Mouse (Mus musculus): ENCODE data around the gene Kpna1.
"Not testable (repeated sequence)": the region's sequence is repeated elsewhere in the genome, so short reads cannot be mapped to it uniquely, and the experiment has no call there.

The Kpna1 gene

DNA sequence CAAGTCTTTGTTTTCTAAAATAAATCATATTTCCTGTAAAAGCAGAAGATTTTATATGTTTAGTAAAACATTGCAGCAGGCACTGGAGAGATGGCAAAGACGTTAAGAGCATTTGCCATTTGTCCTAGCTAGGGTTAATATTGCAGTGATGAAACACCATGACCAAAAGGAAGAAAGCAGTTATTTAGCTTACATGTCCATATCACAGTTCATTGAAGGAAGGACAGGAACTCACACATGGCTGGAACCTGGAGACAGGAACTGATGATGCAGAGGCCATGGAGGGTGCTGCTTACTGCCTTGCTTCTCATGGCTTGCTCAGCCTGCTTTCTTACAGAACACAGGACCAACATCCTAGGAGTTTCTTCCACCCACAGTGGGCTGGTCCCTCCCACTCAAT, 13.8 kb downstream of the Kpna1 start:
- no peak for DNase-seq (ENCODE audit: low spot score)

- DNase-seq (ENCODE audit: low spot score) = no peak
Observed at GRCm38 (mm10) chr16:35993316-35993715, 14.8 kb downstream of the Kpna1 start.

DNA sequence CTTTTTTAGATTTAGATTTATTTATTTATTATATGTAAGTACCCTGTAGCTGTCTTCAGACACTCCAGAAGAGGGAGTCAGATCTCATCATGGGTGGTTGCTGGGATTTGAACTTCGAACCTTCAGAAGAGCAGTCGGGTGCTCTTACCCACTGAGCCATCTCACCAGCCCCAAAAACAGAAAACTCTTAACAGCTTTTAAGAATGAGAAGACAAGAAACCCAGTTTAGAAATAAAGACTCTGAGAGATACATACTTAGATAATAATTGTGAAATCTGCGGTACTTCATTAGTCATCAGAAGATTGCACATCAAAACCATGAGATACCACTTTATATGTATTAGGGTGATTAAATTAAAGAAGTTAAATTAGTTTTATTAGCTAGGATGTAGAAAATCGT, 20.3 kb downstream of the Kpna1 start:
- not testable (repeated sequence) for DNase-seq (ENCODE audit: low spot score)

DNA sequence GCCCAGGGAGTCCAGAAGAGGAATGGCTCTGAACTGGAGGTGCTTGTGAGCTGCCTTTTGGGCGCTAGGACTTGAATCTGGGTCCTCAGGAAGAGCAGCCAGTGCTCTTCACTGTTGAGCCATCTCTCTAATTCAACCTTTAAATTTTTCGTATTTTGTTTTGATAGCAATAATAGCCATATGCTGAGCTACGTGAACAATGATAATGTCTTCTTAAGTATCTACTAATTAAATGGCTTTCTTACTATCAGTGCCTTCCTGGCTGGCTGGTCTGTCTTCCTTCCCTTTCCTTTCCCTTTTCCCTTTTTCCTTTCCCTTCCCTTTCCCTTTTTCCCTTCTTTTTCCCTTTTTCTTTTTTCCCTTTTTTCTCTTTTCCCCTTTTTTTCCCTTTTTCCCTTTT, 29.8 kb downstream of the Kpna1 start:
- no peak for DNase-seq (ENCODE audit: low spot score)

- no peak for DNase-seq (ENCODE audit: low spot score)
Observed at GRCm38 (mm10) chr16:36016335-36016734, 37.8 kb downstream of the Kpna1 start.

GRCm38 (mm10) chr16:36028120-36028519, 49.6 kb downstream of the Kpna1 start:
- DNase-seq (ENCODE audit: low spot score) = not testable (repeated sequence)

- DNase-seq (ENCODE audit: low spot score) = peak; percentile 92
Observed at GRCm38 (mm10) chr16:36040640-36041624, 62.4 kb downstream of the Kpna1 start, which contains the start of gene Wdr5b. Gene Wdr5b (plus strand): TSS chr16:36041190.

GRCm38 (mm10) chr16:36041625-36042020, 63.1 kb downstream of the Kpna1 start:
- DNase-seq (ENCODE audit: low spot score) = no peak

DNA sequence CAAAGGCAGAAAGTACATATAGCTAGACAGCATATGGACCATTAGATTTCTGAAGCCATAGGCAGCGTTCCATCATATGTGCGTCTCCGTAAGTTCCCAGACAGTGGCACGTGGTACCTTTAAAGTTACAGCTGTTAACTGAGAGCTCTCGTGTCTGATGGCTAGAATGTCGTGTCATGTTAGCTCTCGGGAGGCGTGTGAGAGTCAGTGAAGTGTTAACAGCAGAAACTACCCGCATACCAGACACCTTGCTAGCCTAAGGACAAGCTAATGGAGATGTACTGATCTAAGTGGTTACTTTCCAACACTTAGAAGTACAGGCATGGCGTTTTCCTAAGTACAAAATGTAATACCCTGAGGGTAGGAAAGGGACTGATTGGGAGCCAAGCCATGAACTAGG, 64.5 kb downstream of the Kpna1 start:
- no peak for DNase-seq (ENCODE audit: low spot score)

DNA sequence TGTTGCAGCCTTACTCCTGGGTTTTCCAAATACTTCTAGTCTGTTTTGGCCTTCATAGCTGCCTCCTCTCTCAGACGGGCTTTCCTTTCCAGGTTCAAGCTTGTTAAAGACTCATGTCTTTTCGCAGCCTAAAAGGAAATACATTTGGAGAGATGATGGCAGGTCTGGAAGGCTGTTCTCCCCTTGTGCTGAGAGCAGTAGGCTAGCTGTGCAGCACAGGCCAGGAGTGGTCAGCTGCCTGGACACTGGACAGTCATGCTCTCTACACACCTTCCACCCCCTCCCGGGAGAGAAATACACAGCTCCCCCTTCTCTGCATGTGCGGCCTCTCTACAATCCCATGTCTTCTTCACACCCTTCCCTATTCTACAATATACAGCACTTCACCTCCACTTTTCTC, 65.4 kb downstream of the Kpna1 start:
- DNase-seq (ENCODE audit: low spot score) = no peak

- DNase-seq (ENCODE audit: low spot score) = no peak
Observed at GRCm38 (mm10) chr16:36047538-36047937, 69.0 kb downstream of the Kpna1 start.

DNA sequence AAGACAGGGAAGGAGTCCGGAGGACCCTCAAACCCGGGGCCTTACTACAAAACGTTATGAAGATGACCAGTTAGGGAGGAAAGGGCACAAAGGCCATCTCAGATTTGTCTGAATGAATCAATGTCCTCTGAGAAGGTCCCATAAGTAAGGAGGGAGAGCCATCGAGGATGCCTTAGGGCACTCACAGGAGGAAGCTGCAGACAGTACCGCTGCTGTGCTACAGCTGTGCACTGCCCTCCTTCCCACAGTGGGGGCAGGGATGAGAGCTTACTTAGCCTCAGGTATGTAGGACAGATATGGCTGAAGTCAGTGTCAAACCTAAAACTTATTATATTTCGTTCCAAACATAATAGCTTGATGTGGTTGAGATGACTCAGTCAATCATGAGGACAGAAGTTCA, 72.9 kb downstream of the Kpna1 start:
- DNase-seq (ENCODE audit: low spot score) = no peak

GRCm38 (mm10) chr16:36053524-36054275, 75.2 kb downstream of the Kpna1 start:
- DNase-seq (ENCODE audit: low spot score) = no peak

- DNase-seq (ENCODE audit: low spot score) = no peak
Observed at GRCm38 (mm10) chr16:36054920-36055319, 76.4 kb downstream of the Kpna1 start.

GRCm38 (mm10) chr16:36056416-36056815, 77.9 kb downstream of the Kpna1 start:
- DNase-seq (ENCODE audit: low spot score) = no peak

GRCm38 (mm10) chr16:36057933-36058475, 79.5 kb downstream of the Kpna1 start:
- no peak for DNase-seq (ENCODE audit: low spot score)

GRCm38 (mm10) chr16:36062534-36062933, 84.0 kb downstream of the Kpna1 start:
- DNase-seq (ENCODE audit: low spot score) = not testable (repeated sequence)

- DNase-seq (ENCODE audit: low spot score) = no peak
Observed at GRCm38 (mm10) chr16:36063315-36063714, 84.8 kb downstream of the Kpna1 start.

DNA sequence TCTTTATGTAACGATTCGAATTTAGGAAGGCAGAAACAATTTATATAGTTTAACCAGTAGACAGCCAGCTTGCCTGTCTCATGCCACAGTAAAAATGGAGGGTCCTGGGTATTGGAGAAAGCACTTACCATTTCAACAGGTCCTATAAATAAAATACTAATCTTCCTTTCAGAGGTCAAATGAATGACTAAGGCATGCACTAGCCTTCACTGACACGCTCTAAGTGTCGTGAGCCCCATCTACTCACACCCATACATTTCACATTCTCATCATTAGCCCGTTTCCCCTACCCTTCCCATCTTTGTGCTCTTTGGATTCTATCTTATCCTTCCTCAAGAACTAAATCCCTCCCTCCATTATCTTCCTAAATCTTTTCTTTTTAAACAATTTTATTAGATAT, 86.4 kb downstream of the Kpna1 start:
- no peak for DNase-seq (ENCODE audit: low spot score)

GRCm38 (mm10) chr16:36067694-36068093, 89.1 kb downstream of the Kpna1 start:
- no peak for DNase-seq (ENCODE audit: low spot score)

GRCm38 (mm10) chr16:36068356-36068755, 89.8 kb downstream of the Kpna1 start:
- DNase-seq (ENCODE audit: low spot score) = no peak

DNA sequence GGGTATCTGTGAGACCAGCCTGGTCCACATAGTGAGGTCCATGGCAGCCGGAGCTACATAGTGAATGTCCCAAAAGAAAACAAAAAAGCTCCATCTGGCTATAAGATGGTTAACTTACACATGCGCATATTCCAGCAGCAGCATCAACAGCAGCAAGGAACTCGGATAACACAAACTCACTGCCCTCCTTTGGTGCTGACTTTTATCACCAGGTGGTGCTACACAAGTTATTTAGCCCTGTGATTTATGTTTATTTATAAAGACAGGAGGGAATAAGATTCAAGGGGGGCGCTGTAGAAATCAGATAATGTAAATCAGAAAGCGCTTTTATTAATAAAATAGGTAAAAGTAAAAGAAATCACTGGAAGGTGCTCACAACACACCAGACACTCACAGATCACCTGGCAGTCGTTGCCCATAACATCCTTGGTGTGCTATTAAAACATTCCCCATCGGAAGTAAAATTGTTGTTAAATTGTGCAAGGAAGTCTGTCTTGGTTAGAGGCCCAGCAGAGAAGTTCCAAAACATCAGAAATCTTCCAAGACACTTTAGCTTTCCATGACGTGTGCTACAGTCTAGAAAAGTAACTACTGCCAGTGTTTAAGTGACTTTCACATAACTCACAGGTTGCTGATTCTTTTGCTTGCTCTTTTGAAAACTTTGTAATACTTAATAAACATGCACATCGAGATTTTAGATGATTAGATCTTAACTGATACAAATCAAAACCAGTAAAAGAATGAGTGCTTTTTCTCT, 91.4 kb downstream of the Kpna1 start:
- no peak for DNase-seq (ENCODE audit: low spot score)

Measured in urinary bladder, postnatal 14 days (tissue).